Comparison of ENCODE assay signal across 21 mouse cellular contexts in the genomic region with DNA sequence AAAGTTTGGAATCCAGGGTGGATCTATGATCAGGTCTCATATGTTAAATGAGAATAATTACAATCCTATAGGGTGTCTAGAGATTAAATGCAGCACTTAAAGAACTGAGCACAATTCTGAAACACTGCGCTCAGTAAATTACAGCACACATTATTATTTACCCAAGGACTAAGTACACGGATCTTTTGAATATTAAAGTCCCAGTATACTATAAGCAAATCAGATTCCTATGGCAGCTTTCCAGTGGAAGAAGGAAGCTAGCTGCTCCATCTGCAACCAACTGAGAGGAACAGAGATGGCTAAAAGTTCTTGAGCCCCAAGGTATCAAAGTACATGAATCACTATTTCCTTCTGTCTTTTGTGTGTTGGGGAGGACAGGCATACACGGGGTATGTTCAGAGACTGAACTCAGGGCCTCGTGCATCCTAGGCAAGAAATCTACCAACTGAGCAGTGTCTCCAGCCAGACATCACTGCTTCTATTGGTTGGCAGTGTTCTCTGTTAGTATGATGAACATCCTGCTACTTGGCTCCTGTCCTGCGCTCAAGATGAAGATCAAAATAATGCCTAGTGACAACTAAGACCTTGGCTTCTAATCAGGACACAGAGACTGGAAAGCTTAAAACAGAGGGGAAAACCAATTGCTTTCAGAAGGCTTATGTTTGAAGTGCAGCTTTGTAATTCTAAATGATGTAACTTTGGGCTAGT. TPM values are rescaled to one million over a fixed set of nuclear protein-coding genes. Genes with fewer than 3 reads are reported as not detected.
DNase-seq lines count a peak whose midpoint lies in the region; ATAC-seq and TF ChIP-seq lines count a peak whose summit lies in the region.
"Had no signal": no experiment of that assay in that cellular context is flagged by ENCODE, and none has a peak within 500 bp of the region (broad histone marks: within the 10 kb centered on the region; RNA-seq: fewer than 3 reads in every experiment).

No protein-coding gene starts in this region.

- TF ChIP-seq CTCF in brain, embryonic 14.5 days (IDR thresholded peaks at IDR 0.05; ENCODE audit: borderline replicate concordance, extremely low read depth, insufficient read depth, insufficient read length) = no peak

- no peaks in the 10 kb centered on the region for H3K27me3 ChIP-seq in forebrain, embryonic 14.5 days (replicated peaks; ENCODE audit: control insufficient read depth, insufficient read depth, low read length)
- no peaks in the 10 kb centered on the region for H3K27me3 ChIP-seq in forebrain, embryonic 15.5 days
- H3K27me3 ChIP-seq: forebrain, embryonic 13.5 days; heart, embryonic 15.5 days; hindbrain, embryonic 13.5 days had no signal

- ATAC-seq in forebrain, embryonic 14.5 days = no peak
- ATAC-seq in forebrain, embryonic 15.5 days (replicated peaks) = no peak
- ATAC-seq: forebrain, embryonic 13.5 days; hindbrain, postnatal 0 days had no signal

- no peak overlapping the region for H3K9ac ChIP-seq in forebrain, embryonic 14.5 days (ENCODE audit: low read length)
- H3K9ac ChIP-seq in forebrain, embryonic 15.5 days (replicated peaks) = no peak overlapping the region
- H3K9ac ChIP-seq: forebrain, embryonic 13.5 days; heart, embryonic 15.5 days; hindbrain, embryonic 13.5 days had no signal

- no peak overlapping the region for H3K4me3 ChIP-seq in forebrain, embryonic 14.5 days (ENCODE audit: low read depth, low read length)
- H3K4me3 ChIP-seq in forebrain, embryonic 15.5 days = no peak overlapping the region
- H3K4me3 ChIP-seq: embryonic facial prominence, embryonic 10.5 days; forebrain, embryonic 13.5 days; heart, adult 2 months; heart, embryonic 15.5 days; hindbrain, embryonic 13.5 days had no signal

- peak overlapping the region; percentile 27; the same call in 1 of the 2 replicates for H3K27ac ChIP-seq in forebrain, embryonic 14.5 days (ENCODE audit: low read depth, low read length)
- H3K27ac ChIP-seq in forebrain, embryonic 15.5 days (replicated peaks) = no peak overlapping the region
- H3K27ac ChIP-seq: embryonic facial prominence, embryonic 10.5 days; forebrain, embryonic 13.5 days; heart, adult 2 months; heart, embryonic 15.5 days; hindbrain, embryonic 13.5 days; hindbrain, postnatal 0 days had no signal

- no peaks in the 10 kb centered on the region for H3K4me1 ChIP-seq in forebrain, embryonic 14.5 days (ENCODE audit: control insufficient read depth, insufficient read depth, low read length)
- H3K4me1 ChIP-seq in forebrain, embryonic 15.5 days = no peaks in the 10 kb centered on the region
- H3K4me1 ChIP-seq: embryonic facial prominence, embryonic 10.5 days; forebrain, embryonic 13.5 days; heart, embryonic 15.5 days; hindbrain, embryonic 13.5 days had no signal

- peaks cover 89% of the 10 kb centered on the region for H3K36me3 ChIP-seq in forebrain, embryonic 14.5 days (ENCODE audit: control insufficient read depth, insufficient read depth, low read length)
- peaks cover 87% of the 10 kb centered on the region for H3K36me3 ChIP-seq in forebrain, embryonic 15.5 days

- DNase-seq in forebrain, embryonic 14.5 days (ENCODE audit: low spot score) = peak; percentile 54
- DNase-seq in brain, adult 2 months (ENCODE audit: low read depth, low spot score) = peak; percentile 36
- peak; percentile 46 for DNase-seq in brain, embryonic 14.5 days (ENCODE audit: low read depth)
- DNase-seq in lung, postnatal 25 days (ENCODE audit: low spot score) = peak; percentile 16
- DNase-seq in embryo, embryonic 11 days = no peak
- DNase-seq in frontal cortex, postnatal 25 days (ENCODE audit: low spot score in 2 of 2) = no peak
- no peak for DNase-seq in layer of hippocampus, adult 11-12 months (ENCODE audit: low spot score)
- DNase-seq: adrenal gland, adult 2 months; adrenal gland, postnatal 36 days; cerebellum, adult 18-20 months; cerebellum, postnatal 25 days; gastrocnemius, postnatal 14 days; heart, adult 2 months; heart, postnatal 14 days had no signal

- no peaks in the 10 kb centered on the region for H3K9me3 ChIP-seq in forebrain, embryonic 14.5 days (replicated peaks; ENCODE audit: control insufficient read depth, low read length)
- no peaks in the 10 kb centered on the region for H3K9me3 ChIP-seq in forebrain, embryonic 15.5 days
- H3K9me3 ChIP-seq: embryonic facial prominence, embryonic 10.5 days; forebrain, embryonic 13.5 days; heart, embryonic 15.5 days; hindbrain, embryonic 13.5 days had no signal

- TF ChIP-seq POLR2A in brain, embryonic 14.5 days (IDR thresholded peaks at IDR 0.05; ENCODE audit: borderline replicate concordance, extremely low read depth, insufficient read depth, insufficient read length, poor library complexity, severe bottlenecking) = no peak

- H3K4me2 ChIP-seq in forebrain, embryonic 14.5 days (ENCODE audit: low read length) = no peak overlapping the region
- H3K4me2 ChIP-seq in forebrain, embryonic 15.5 days (replicated peaks) = no peak overlapping the region
- H3K4me2 ChIP-seq: forebrain, embryonic 13.5 days; heart, embryonic 11.5 days; heart, embryonic 15.5 days; hindbrain, embryonic 13.5 days had no signal

- 87% methylated on average over 5 of the region's 5 CpGs for WGBS in forebrain, embryonic 14.5 days
- 85% methylated on average over 5 of the region's 5 CpGs for WGBS in forebrain, embryonic 15.5 days

RNA-seq across cellular contexts. Expression of a gene that starts 13.7 kb away (rescaled TPM):
- polyA plus RNA-seq in forebrain, embryonic 14.5 days (2014; fragmentation: Nextera tagmentation; extraction: Ambion mirVana) = 19.0 and 22.1 TPM in 2 replicates
- 15.3 and 17.2 TPM in 2 replicates for polyA plus RNA-seq in forebrain, embryonic 15.5 days (2015; fragmentation: Nextera tagmentation; extraction: Ambion mirVana)
- 60.7 and 90.1 TPM in 2 replicates for polyA plus RNA-seq in brain, embryonic 14.5 days (2012; rRNA removed)

RNA-seq across cellular contexts. Expression of a gene that starts 25.3 kb away (rescaled TPM):
- 7.7 and 13.4 TPM in 2 replicates for polyA plus RNA-seq in forebrain, embryonic 14.5 days (2014; fragmentation: Nextera tagmentation; extraction: Ambion mirVana)
- polyA plus RNA-seq in forebrain, embryonic 15.5 days (2015; fragmentation: Nextera tagmentation; extraction: Ambion mirVana) = 16.3 and 19.9 TPM in 2 replicates
- polyA plus RNA-seq in brain, embryonic 14.5 days (2012; rRNA removed) = 6.5 and 7.6 TPM in 2 replicates

Comparison
In these comparisons a context has a peak if more than half of its experiments do, and no peak if none do; other contexts are left out.
1. DNase-seq: peak in forebrain, embryonic 14.5 days (single experiment), brain, adult 2 months (single experiment), brain, embryonic 14.5 days (single experiment) and lung, postnatal 25 days (single experiment); none in embryo, embryonic 11 days (single experiment), frontal cortex, postnatal 25 days (0 of 2) and layer of hippocampus, adult 11-12 months (single experiment).